Mouse (Mus musculus): ENCODE data around the gene Plppr2. TPM values are rescaled to one million over a fixed set of nuclear protein-coding genes. Genes with fewer than 3 reads are reported as not detected.

The Plppr2 gene
- polyA plus RNA-seq (2015; fragmentation: Nextera tagmentation; extraction: Ambion mirVana) = 69.5 and 73.1 TPM in 2 replicates

DNA sequence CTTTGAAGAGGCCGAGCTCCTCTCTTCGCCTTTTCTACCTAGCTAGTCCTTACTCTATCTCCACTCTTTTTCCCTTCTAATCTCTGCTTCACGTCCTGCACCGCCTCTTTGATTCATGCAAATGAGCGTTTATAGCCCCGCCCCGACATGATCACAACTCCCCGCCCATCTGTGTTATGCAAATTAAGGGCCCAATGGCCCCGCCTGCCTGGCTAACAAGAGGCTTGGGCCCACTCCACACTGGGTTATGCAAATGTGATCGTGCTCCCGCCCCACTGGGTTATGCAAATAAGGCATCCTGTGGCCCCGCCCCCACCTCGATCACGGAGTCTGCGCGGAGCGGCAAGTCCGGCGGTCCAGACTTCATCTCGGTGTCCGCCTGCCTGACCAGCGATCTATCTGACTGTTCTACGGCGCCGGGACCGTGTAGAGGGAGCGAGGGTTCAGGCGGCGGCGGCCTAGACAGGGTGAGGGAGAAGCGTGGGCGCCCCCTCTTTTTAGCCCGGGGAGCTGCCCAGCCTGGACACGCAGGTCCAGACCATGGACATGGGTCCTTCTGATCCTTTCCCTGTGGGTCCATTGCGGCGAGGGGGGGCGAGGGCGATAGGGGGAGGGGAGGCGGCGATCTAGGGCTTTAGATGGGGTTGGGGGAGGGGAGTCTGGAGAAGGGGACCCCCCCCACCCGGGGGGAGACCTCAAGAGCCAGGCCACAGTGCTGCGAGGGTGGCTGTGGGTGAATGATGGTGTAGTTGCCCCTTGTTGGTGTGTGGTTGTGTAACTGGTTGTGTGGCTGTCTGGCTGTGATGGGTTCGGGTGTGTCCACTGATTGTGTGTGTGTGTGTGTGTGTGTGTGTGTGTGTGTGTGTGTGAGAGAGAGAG lies at the start of gene Plppr2:
TSS of gene Plppr2 (plus strand) at position 342 of the 879 bp plus-strand sequence.
- Histone ChIP-seq H3K9ac (peak within 1 kb of the TSS; percentile 89), H3K27ac (replicated peaks) (peak within 1 kb of the TSS; percentile 86), H3K4me3 (peak within 1 kb of the TSS; percentile 73), H3K27me3 (no peaks in the 10 kb centered on the region), H3K9me3 (no peaks in the 10 kb centered on the region), H3K36me3 (peaks cover 26% of the 10 kb centered on the region), H3K4me2 (peak within 1 kb of the TSS; percentile 62), H3K4me1 (replicated peaks) (peaks cover 25% of the 10 kb centered on the region)
- ATAC-seq (ENCODE audit: low read depth) = peak; percentile 95
- 1% methylated on average over 43 of the region's 43 CpGs for WGBS

DNA sequence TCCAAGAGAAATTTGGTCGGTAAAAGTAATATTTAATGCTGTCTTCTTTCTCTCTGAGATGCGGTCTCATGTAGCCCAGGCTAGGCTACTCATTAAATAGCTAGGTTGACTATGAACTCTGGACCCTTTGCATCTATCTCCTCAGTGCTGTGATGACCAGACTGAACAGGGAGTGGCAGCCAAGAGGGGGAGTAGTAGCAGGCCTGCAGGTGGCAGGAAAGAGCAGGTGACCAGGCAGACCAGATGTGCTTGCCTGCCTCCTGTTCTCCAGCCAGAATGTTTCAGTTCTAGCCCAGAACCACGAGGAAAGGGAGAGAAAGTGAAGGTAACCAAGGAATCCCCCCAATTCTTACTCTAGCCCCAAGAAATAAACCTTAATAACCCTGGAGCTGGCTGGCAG lies 47.6 kb upstream of the Plppr2 start:
- Histone ChIP-seq H3K4me1 (replicated peaks) (no peaks in the 10 kb centered on the region), H3K9me3 (no peaks in the 10 kb centered on the region), H3K4me2 (no peak overlapping the region), H3K27ac (replicated peaks) (no peak overlapping the region), H3K9ac (no peak overlapping the region), H3K27me3 (no peaks in the 10 kb centered on the region; the same call in 1 of the 2 replicates), H3K36me3 (no peaks in the 10 kb centered on the region), H3K4me3 (no peak overlapping the region)
- ATAC-seq (ENCODE audit: low read depth) = no peak
- 59% methylated on average over 3 of the region's 3 CpGs for WGBS

DNA sequence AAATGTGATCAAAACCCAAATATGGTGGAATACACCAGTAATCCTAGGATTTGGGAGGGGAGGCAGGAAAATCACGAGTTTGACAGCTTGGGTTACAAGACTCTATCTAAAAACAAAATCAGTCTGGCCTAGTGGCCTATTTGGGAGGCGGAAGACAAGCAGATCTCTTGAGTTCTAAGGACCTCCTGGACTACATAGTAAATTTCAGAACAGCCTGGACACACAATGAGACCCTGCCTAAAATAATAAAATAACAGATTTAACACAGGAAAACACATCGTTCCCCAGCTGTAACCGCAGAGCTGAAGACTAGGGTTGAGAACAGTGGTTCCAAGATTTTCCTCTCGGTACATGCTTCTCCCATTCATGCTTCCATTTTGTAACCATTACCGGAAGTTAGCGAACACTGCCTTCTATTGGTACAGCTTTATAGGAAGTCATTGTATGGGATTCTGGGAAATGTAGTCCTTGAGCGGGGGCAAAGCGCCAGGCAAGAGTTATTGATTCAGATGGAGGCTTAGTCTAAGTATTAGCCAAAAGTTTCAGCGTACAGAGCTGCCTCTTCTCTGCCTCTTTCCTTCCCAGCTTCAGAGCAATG lies 35.5 kb upstream of the Plppr2 start:
- H3K4me2 ChIP-seq = peak overlapping the region; percentile 56
- peaks cover 7% of the 10 kb centered on the region for H3K4me1 ChIP-seq (replicated peaks)
- peak; percentile 86 for ATAC-seq (ENCODE audit: low read depth)
- 0 out of 2 replicates have a peak, but pooled peaks cover 3% of the 10 kb centered on the region for H3K9me3 ChIP-seq
- no peaks in the 10 kb centered on the region for H3K36me3 ChIP-seq
- peaks cover 33% of the 10 kb centered on the region for H3K27me3 ChIP-seq
- peak overlapping the region; percentile 25; the same call in 1 of the 2 replicates for H3K27ac ChIP-seq (replicated peaks)
- H3K4me3 ChIP-seq = peak overlapping the region; percentile 38
- 14% methylated on average over 10 of the region's 10 CpGs for whole genome bisulfite sequencing
- H3K9ac ChIP-seq = peak overlapping the region; percentile 41

DNA sequence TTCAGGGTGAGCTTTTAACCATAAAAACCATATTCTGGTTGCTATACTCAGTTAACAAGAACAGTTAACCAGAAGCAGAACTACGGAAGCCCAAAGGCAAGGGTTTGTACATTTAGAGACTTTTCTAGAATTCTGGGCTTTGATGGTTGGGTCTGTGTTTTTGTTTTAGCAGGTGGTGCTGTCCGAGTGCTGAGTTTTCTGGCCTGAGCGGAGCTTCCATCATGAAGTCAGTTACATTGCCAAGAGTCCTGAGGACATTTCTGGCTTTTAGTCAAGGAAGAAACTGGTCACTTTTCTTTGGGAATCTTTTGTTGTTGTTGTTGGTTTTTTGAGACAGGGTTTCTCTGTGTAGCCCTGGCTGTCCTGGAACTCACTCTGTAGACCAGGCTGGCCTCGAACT lies 32.8 kb upstream of the Plppr2 start:
- no peak overlapping the region for H3K27ac ChIP-seq (replicated peaks)
- 0 out of 2 replicates have a peak, but pooled peaks cover 3% of the 10 kb centered on the region for H3K9me3 ChIP-seq
- ATAC-seq (ENCODE audit: low read depth) = no peak
- H3K27me3 ChIP-seq = peaks cover 17% of the 10 kb centered on the region
- H3K9ac ChIP-seq = no peak overlapping the region
- no peaks in the 10 kb centered on the region for H3K36me3 ChIP-seq
- H3K4me2 ChIP-seq = no peak overlapping the region
- no peak overlapping the region for H3K4me3 ChIP-seq
- 90% methylated on average over 4 of the region's 4 CpGs for WGBS
- peaks cover 7% of the 10 kb centered on the region for H3K4me1 ChIP-seq (replicated peaks)

DNA sequence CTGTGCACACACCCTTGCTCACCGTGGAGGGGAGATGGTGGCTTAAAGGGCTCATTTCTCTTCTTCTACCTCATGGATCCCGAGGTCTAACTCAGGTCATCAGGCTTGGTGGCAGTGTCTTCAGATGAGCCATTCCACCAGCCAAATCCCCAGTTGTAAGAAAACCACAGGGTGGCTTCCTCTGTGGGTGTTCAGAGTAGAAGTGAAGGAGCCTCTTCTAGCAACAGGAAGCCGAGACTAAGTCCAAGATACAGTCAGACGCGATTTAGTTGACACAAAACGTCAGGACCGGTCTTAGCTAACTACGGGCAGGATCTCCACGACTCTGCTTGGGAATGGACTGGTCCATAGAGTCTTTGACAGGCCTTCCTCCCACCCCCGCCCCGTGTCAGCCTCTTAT lies 28.6 kb upstream of the Plppr2 start:
- Histone ChIP-seq H3K4me1 (replicated peaks) (no peaks in the 10 kb centered on the region), H3K4me2 (no peak overlapping the region), H3K36me3 (peaks cover 15% of the 10 kb centered on the region; the same call in 1 of the 2 replicates), H3K9me3 (0 out of 2 replicates have a peak, but pooled peaks cover 3% of the 10 kb centered on the region), H3K27me3 (peaks cover 3% of the 10 kb centered on the region), H3K27ac (replicated peaks) (no peak overlapping the region), H3K4me3 (no peak overlapping the region), H3K9ac (no peak overlapping the region)
- ATAC-seq (ENCODE audit: low read depth) = no peak
- 85% methylated on average over 11 of the region's 11 CpGs for WGBS

DNA sequence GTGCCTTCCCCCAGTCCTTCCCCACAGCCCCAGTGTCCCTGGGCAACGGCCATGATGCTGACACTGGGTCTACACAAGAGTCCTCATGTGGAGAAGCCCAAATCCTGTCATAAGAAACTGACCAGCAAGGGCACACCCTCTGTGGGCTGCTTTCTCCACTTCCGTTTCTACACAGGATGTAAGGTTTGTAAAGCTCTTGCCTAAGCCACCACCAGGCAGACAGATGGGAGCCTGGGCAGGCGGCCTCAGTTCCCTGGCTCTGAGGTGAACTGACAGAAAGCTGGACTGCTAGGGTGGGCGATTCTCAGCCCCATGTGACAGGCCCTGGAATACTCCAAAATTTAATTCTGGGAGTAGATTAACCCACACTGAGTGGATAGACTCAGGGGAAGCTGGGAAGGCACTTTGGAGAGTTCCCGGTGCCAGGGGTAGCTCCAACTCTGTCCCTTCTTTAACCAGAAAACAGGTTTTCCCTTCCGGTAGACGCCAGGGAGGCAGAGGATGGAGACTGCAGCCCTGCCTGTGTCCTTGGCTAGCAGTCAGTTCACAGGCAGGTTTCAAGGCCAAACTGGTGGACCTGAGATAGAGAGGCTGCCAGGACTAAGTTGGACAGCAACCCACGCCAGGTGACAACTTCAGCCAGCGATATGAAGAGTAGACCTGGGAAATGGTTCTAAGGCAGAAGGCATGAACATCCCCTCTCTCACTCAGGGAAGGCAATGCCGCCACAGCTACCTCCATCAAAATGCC lies 27.2 kb upstream of the Plppr2 start:
- H3K4me3 ChIP-seq = no peak overlapping the region
- peaks cover 17% of the 10 kb centered on the region; the same call in 1 of the 2 replicates for H3K36me3 ChIP-seq
- no peak overlapping the region for H3K9ac ChIP-seq
- ATAC-seq (ENCODE audit: low read depth) = no peak
- no peak overlapping the region for H3K4me2 ChIP-seq
- H3K27me3 ChIP-seq = peaks cover under 1% of the 10 kb centered on the region; the same call in 1 of the 2 replicates
- no peak overlapping the region for H3K27ac ChIP-seq (replicated peaks)
- H3K4me1 ChIP-seq (replicated peaks) = no peaks in the 10 kb centered on the region
- 0 out of 2 replicates have a peak, but pooled peaks cover 3% of the 10 kb centered on the region for H3K9me3 ChIP-seq
- 83% methylated on average over 10 of the region's 10 CpGs for WGBS

DNA sequence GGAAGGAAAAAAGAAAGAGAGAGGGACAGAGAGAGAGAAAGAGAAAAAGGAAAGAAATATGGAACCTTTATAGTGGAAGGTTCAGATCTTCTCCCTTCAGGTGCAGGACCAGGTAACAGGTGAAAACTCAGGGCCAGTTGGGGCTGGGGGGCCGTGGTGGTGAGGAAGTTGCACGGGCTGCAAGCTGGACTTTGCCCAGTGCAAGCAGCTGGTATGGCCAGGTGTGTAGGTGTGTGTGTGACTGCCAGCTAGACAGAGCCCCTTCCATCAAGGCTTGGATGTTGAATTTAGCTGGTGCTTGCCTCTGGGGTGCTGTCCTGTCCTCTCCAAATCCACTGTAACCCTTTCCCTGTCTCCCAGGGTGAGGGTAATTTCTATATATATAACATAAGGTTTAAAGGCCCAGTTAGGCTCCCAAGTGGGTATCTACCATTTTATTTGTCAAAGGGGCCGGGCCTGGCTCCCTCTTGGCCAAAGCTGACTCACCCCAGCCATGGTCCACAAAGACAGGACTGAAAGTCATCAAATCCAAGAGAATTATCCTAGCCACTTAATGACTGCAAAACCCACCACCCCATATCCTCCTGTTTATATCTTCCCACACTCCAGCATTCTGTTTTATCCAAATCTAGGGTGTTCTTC lies 19.9 kb upstream of the Plppr2 start:
- Histone ChIP-seq H3K9ac (peak overlapping the region; percentile 82), H3K4me3 (peak overlapping the region; percentile 64), H3K4me2 (peak overlapping the region; percentile 89), H3K9me3 (no peaks in the 10 kb centered on the region), H3K4me1 (replicated peaks) (peaks cover 14% of the 10 kb centered on the region), H3K36me3 (0 out of 2 replicates have a peak, but pooled peaks cover 9% of the 10 kb centered on the region), H3K27ac (replicated peaks) (peak overlapping the region; percentile 71; the same call in 1 of the 2 replicates), H3K27me3 (peaks cover 25% of the 10 kb centered on the region)
- 64% methylated on average over 3 of the region's 3 CpGs for WGBS
- no peak for ATAC-seq (ENCODE audit: low read depth)

DNA sequence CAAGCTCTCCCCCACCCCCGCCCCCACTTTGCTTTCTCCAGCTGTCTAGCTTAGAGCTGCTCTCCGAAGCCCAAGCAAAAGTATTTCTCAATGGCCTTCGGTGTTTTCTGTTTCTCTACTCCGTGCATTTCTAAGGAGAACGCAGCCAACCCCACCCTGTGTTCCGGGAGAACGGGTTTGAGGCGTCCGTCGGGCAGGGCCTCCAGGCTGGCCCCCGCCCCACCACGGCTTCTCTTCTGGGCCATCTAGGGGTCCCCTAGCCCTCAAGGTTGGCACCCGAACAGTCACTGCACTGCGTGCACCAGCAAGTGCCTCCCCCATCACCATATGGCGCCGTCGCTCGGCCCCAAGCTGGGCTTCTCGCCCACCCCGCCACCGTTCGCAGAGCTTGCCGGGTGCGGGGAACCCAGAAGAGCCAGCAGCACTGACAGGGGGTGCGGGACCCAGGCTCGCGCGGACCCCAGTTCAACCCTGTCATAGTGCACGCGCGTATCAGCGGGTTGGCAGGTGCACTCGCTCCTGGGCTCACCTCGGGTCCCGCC lies 19.3 kb upstream of the Plppr2 start:
- peak; percentile 80 for ATAC-seq (ENCODE audit: low read depth)
- peak overlapping the region; percentile 82 for H3K9ac ChIP-seq
- peak overlapping the region; percentile 89 for H3K4me2 ChIP-seq
- peaks cover 25% of the 10 kb centered on the region for H3K27me3 ChIP-seq
- WGBS = 1% methylated on average over 35 of the region's 35 CpGs
- H3K4me1 ChIP-seq (replicated peaks) = peaks cover 14% of the 10 kb centered on the region
- peak overlapping the region; percentile 71 for H3K27ac ChIP-seq (replicated peaks)
- H3K36me3 ChIP-seq = 0 out of 2 replicates have a peak, but pooled peaks cover 9% of the 10 kb centered on the region
- peak overlapping the region; percentile 64 for H3K4me3 ChIP-seq
- H3K9me3 ChIP-seq = no peaks in the 10 kb centered on the region

DNA sequence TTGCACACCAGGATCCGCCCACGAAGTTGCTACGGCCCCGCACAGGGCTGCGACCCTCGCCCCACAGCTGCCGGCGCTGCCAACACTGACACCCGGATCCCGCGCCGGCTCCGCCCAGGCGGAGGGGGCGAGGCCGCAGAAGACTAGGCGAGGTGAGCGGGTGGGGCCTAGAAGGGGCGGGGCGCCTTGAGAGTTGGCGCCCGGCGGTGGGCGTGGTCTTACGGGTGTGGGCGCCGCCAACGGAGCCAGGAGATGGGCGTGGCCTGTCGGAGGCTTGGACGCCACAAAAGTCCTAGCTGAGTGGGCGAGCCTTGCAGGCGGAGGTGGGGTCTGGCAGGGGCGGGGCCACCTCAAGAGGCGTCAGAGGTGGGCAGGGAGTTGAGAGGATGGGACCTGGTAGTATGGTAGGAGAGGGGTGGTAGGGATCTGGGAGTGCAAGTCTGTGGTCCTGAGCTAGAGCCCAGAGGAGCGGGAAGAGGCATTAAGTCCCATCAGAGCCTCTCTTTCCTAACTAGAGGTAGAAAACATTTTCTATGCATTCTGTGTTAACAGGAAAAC lies 18.7 kb upstream of the Plppr2 start, which contains the start of gene Rab3d:
TSS of gene Rab3d (minus strand) at position 158 of the 558 bp plus-strand sequence.
- Histone ChIP-seq H3K9ac (peak within 1 kb of the TSS; percentile 82), H3K27me3 (peaks cover 25% of the 10 kb centered on the region), H3K27ac (replicated peaks) (peak within 1 kb of the TSS; percentile 71), H3K4me3 (peak within 1 kb of the TSS; percentile 64), H3K4me2 (peak within 1 kb of the TSS; percentile 89), H3K9me3 (no peaks in the 10 kb centered on the region), H3K36me3 (0 out of 2 replicates have a peak, but pooled peaks cover 9% of the 10 kb centered on the region), H3K4me1 (replicated peaks) (peaks cover 14% of the 10 kb centered on the region)
- WGBS = under 1% methylated on average over 35 of the region's 36 CpGs
- ATAC-seq (ENCODE audit: low read depth) = peak; percentile 92

DNA sequence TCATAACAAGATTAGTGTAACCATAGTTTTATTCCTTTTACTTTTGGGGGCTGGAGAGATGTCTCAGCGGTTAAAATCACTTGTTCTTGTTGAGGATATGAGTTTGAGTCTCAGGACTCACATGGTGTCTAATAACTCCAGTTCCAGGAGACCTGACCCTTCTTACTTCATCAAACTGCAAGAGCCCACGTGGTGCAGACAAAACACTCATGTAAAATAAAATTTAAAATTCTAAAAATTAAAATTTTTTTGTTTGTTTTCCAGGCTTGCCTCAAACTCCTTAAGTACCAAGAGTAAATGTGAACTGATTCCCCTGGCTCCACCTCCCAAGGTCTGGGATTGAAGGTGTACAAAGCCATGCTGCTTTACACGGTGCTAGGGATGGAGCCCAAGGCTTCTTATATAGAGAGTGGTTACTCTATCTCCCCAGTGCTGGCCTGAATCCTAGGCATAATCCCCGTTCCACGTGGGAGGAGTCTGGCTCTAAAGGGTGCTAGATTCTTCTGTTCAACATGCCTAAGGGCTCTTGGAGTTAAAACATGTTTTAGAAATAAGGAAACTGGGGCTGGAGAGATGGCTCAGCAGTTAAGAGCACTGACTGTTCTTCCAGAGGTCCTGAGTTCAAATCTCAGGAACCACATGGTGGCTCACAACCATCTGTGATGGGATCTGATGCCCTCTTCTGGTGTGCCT lies 18.0 kb upstream of the Plppr2 start:
- WGBS = 32% methylated on average over 5 of the region's 5 CpGs
- no peak for ATAC-seq (ENCODE audit: low read depth)
- H3K27me3 ChIP-seq = peaks cover 25% of the 10 kb centered on the region
- H3K4me3 ChIP-seq = peak overlapping the region; percentile 64
- no peak overlapping the region for H3K9ac ChIP-seq
- 0 out of 2 replicates have a peak, but pooled peaks cover 9% of the 10 kb centered on the region for H3K36me3 ChIP-seq
- H3K4me2 ChIP-seq = peak overlapping the region; percentile 89
- 0 out of 2 replicates have a peak overlapping the region, but pooled peaks have one; percentile 33 for H3K27ac ChIP-seq (replicated peaks)
- no peaks in the 10 kb centered on the region for H3K9me3 ChIP-seq
- H3K4me1 ChIP-seq (replicated peaks) = peaks cover 14% of the 10 kb centered on the region
